Mouse (Mus musculus): ENCODE results near the gene Kcnc3. TPM values are rescaled to one million over a fixed set of nuclear protein-coding genes. Genes with fewer than 3 reads are reported as not detected.

Kcnc3 gene
- polyA plus RNA-seq, 1 experiment from 2014 or later = 0.86 TPM

DNA sequence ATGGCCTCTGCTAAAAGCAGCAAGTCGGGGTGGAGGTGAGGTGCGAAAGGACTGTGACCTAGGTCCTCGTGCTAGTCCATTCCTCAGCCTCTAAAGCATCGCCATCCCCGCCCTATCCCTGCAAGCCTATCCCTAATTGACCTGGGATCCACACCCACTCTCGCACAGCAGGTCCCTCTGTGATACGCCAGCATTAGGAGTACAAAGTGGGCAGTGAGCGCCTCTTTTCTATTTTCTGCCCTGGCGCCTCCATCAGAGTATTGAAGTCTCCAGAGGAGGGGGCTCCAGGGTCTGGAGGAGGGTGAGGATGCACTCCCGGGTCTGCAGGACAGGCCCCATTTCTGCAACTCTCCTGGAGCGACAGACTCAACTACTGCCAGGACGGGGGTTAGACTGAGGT, 2.1 kb upstream of the Kcnc3 start:
- peak overlapping the region; percentile 99 for H3K4me2 ChIP-seq
- H3K4me3 ChIP-seq (ENCODE audit: low read depth, low read length) = peak overlapping the region; percentile 22
- DNase-seq (ENCODE audit: low spot score, missing footprints) (peak; percentile 77), ATAC-seq (ENCODE audit: low FRiP score) (no peak)
- peaks cover 35% of the 10 kb centered on the region for H3K4me1 ChIP-seq (ENCODE audit: control insufficient read depth, insufficient read depth, low read length)
- 13% methylated on average over 12 of the region's 12 CpGs for WGBS
- H3K9ac ChIP-seq (ENCODE audit: low read length) = peak overlapping the region; percentile 37
- no peaks in the 10 kb centered on the region for H3K36me3 ChIP-seq (ENCODE audit: control insufficient read depth, insufficient read depth, low read length)
- no peak overlapping the region for H3K27ac ChIP-seq (ENCODE audit: low read depth, low read length)
- H3K9me3 ChIP-seq (ENCODE audit: control insufficient read depth, low read length) = no peaks in the 10 kb centered on the region
- peaks cover 43% of the 10 kb centered on the region for H3K27me3 ChIP-seq (ENCODE audit: control insufficient read depth, insufficient read depth, low read length)

DNA sequence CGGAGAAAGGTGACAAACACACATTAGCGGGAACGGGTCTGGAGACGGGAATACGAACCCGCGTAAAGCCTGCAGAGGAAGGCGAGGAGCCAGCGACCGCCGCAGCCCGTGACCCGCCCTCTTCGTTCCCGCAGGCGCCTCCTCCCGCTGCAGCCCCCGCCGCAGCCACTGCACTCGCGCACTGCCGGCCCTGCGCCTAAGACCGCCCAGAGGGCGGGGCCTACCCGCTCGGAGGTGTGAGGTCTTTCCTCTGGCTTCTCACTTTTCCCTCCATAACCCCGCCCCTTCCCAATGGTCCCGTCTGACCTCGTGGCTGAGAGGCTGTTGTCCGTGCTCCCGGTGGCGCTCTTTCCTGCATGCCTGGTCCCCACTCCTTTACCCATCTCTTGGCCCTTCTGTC, 1.3 kb upstream of the Kcnc3 start:
- no peaks in the 10 kb centered on the region for H3K9me3 ChIP-seq (ENCODE audit: control insufficient read depth, low read length)
- H3K27me3 ChIP-seq (ENCODE audit: control insufficient read depth, insufficient read depth, low read length) = peaks cover 44% of the 10 kb centered on the region
- H3K27ac ChIP-seq (ENCODE audit: low read depth, low read length) = no peak overlapping the region
- 0% methylated on average over 33 of the region's 33 CpGs for WGBS
- peak overlapping the region; percentile 99 for H3K4me2 ChIP-seq
- ATAC-seq (ENCODE audit: low FRiP score) (peak; percentile 43), DNase-seq (ENCODE audit: low spot score, missing footprints) (peak; percentile 98)
- peak overlapping the region; percentile 22 for H3K4me3 ChIP-seq (ENCODE audit: low read depth, low read length)
- H3K4me1 ChIP-seq (ENCODE audit: control insufficient read depth, insufficient read depth, low read length) = peaks cover 43% of the 10 kb centered on the region
- H3K36me3 ChIP-seq (ENCODE audit: control insufficient read depth, insufficient read depth, low read length) = no peaks in the 10 kb centered on the region
- H3K9ac ChIP-seq (ENCODE audit: low read length) = peak overlapping the region; percentile 37; the same call in 1 of the 2 replicates

DNA sequence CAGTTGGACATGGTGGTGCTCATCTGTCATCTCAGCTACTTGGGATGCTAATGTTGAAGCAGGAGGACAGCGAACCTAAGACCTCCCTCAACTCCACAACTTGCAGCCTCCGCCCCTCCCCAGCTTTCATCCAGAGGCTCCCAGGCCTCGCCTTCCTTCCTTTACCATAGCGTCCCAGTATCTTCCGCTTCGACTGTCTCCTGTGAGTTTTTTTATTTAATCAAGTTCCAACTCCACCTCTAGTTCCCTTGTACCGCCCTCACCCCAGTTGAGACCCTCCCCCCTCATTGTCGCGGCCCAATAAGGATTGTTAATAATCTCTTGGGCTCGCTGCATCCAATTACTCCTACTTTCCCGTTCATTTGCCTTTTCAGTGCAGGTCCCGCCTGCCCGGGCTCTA, 518 bp upstream of the Kcnc3 start:
- H3K9me3 ChIP-seq (ENCODE audit: control insufficient read depth, low read length) = no peaks in the 10 kb centered on the region
- H3K27ac ChIP-seq (ENCODE audit: low read depth, low read length) = no peak overlapping the region
- H3K4me3 ChIP-seq (ENCODE audit: low read depth, low read length) = peak overlapping the region; percentile 61
- ATAC-seq (ENCODE audit: low FRiP score) (no peak), DNase-seq (ENCODE audit: low spot score, missing footprints) (no peak)
- no peak overlapping the region for H3K9ac ChIP-seq (ENCODE audit: low read length)
- peak overlapping the region; percentile 99 for H3K4me2 ChIP-seq
- peaks cover 44% of the 10 kb centered on the region for H3K4me1 ChIP-seq (ENCODE audit: control insufficient read depth, insufficient read depth, low read length)
- 2% methylated on average over 13 of the region's 13 CpGs for WGBS
- no peaks in the 10 kb centered on the region for H3K36me3 ChIP-seq (ENCODE audit: control insufficient read depth, insufficient read depth, low read length)
- H3K27me3 ChIP-seq (ENCODE audit: control insufficient read depth, insufficient read depth, low read length) = peaks cover 44% of the 10 kb centered on the region

DNA sequence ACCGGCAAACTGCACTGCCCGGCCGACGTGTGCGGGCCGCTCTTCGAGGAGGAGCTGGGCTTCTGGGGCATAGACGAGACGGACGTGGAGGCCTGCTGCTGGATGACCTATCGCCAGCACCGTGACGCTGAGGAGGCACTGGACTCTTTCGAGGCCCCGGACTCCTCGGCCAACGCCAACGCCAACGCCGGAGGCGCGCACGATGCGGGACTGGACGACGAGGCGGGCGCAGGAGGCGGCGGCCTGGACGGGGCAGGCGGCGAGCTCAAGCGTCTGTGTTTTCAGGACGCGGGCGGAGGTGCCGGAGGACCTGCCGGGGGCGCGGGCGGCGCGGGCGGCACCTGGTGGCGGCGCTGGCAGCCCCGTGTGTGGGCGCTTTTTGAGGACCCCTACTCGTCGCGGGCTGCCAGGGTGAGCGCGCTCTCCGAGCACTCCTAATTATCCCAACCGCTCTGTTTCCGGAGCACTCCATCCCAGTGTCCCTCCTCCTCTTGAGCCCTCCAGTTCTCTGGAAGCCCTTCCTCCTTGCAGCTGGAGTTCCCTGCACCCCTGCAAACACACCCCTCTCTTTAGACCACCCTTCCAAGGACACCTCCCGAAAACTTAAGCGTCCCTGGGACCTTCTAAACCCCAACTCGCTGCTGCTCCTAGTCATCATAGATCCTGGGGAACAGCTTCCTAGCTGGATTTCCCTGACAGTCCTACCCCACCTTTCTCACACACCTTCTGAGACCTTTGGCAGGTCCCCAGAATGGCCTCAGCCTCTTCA, 1.1 kb downstream of the Kcnc3 start:
- H3K36me3 ChIP-seq (ENCODE audit: control insufficient read depth, insufficient read depth, low read length) = no peaks in the 10 kb centered on the region
- peaks cover 44% of the 10 kb centered on the region for H3K27me3 ChIP-seq (ENCODE audit: control insufficient read depth, insufficient read depth, low read length)
- peak overlapping the region; percentile 99 for H3K4me2 ChIP-seq
- no peaks in the 10 kb centered on the region for H3K9me3 ChIP-seq (ENCODE audit: control insufficient read depth, low read length)
- ATAC-seq (ENCODE audit: low FRiP score) (no peak), DNase-seq (ENCODE audit: low spot score, missing footprints) (peak; percentile 94)
- H3K4me1 ChIP-seq (ENCODE audit: control insufficient read depth, insufficient read depth, low read length) = peaks cover 44% of the 10 kb centered on the region
- peak overlapping the region; percentile 54 for H3K9ac ChIP-seq (ENCODE audit: low read length)
- under 1% methylated on average over 60 of the region's 60 CpGs for WGBS
- H3K4me3 ChIP-seq (ENCODE audit: low read depth, low read length) = peak overlapping the region; percentile 61
- H3K27ac ChIP-seq (ENCODE audit: low read depth, low read length) = no peak overlapping the region

DNA sequence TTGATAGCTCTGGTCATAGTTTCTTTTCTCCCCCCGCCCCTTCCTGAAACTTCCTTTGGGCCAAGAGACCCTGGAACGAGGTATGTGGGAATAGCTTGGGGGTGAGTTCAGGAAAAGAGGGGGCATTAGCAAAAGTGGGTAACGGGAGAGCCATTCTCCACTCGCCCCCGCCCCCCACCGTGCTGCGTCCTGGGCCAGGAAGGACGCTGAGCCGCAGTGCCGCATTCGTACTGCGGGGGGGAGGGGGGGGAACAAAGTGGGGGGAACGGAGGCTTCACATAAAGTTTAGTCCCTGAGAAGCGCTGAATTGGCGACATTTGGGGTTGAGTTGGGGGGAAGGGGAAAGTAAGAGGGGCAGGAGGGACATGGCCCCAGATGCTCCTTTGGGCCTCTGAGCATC, 2.6 kb downstream of the Kcnc3 start:
- DNase-seq (ENCODE audit: low spot score, missing footprints) (no peak), ATAC-seq (ENCODE audit: low FRiP score) (no peak)
- peak overlapping the region; percentile 41; the same call in 1 of the 2 replicates for H3K4me2 ChIP-seq
- no peak overlapping the region for H3K4me3 ChIP-seq (ENCODE audit: low read depth, low read length)
- peaks cover 35% of the 10 kb centered on the region for H3K27me3 ChIP-seq (ENCODE audit: control insufficient read depth, insufficient read depth, low read length)
- H3K9ac ChIP-seq (ENCODE audit: low read length) = no peak overlapping the region
- no peak overlapping the region for H3K27ac ChIP-seq (ENCODE audit: low read depth, low read length)
- 4% methylated on average over 15 of the region's 15 CpGs for WGBS
- no peaks in the 10 kb centered on the region for H3K9me3 ChIP-seq (ENCODE audit: control insufficient read depth, low read length)
- H3K4me1 ChIP-seq (ENCODE audit: control insufficient read depth, insufficient read depth, low read length) = peaks cover 37% of the 10 kb centered on the region
- no peaks in the 10 kb centered on the region for H3K36me3 ChIP-seq (ENCODE audit: control insufficient read depth, insufficient read depth, low read length)

DNA sequence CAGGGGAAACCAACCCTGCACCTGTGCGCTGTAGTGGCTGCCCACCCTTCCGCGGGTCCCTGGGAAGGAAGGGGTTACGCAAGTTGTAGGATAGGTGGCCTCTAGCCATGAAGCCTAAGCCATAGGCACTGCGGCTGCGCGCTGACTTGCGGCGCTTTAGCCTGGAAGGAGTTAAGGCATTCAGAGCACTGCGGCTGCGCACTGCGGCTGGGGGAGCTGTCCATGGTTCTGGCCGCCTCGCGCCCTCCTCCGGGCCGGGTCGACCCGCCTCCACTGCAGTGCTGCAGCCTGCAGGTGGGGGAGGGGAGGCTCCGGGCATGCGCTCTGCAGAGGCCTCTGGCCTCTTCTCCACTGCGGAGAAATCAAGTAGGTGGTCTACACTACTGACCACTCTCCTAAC, 3.3 kb downstream of the Kcnc3 start:
- H3K4me1 ChIP-seq (ENCODE audit: control insufficient read depth, insufficient read depth, low read length) = peaks cover 30% of the 10 kb centered on the region
- H3K36me3 ChIP-seq (ENCODE audit: control insufficient read depth, insufficient read depth, low read length) = no peaks in the 10 kb centered on the region
- no peak overlapping the region for H3K4me3 ChIP-seq (ENCODE audit: low read depth, low read length)
- peaks cover 28% of the 10 kb centered on the region for H3K27me3 ChIP-seq (ENCODE audit: control insufficient read depth, insufficient read depth, low read length)
- ATAC-seq (ENCODE audit: low FRiP score) (peak; percentile 73), DNase-seq (ENCODE audit: low spot score, missing footprints) (peak; percentile 100)
- 0% methylated on average over 22 of the region's 22 CpGs for WGBS
- H3K9ac ChIP-seq (ENCODE audit: low read length) = peak overlapping the region; percentile 27; the same call in 1 of the 2 replicates
- no peaks in the 10 kb centered on the region for H3K9me3 ChIP-seq (ENCODE audit: control insufficient read depth, low read length)
- H3K27ac ChIP-seq (ENCODE audit: low read depth, low read length) = peak overlapping the region; percentile 35; the same call in 1 of the 2 replicates
- H3K4me2 ChIP-seq = peak overlapping the region; percentile 41

DNA sequence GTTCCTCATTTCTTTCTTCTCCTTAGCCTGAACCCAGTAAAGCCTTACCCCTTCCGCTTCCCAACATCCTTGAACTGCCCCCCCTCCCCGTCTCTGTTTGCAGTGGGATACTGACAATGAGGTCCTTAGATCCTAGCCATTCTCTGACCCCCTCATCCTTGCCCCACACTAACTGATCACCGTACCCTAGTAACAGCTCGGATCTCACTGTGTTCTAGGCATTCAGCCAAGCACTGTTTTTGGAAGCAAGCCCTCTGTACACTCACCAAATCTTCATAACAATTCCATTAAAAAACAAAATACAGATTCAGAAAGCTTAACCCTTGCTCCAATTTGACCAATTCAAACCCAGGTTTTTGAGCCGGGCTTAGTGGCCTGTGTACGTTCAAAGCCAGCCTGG, 3.8 kb downstream of the Kcnc3 start:
- H3K4me3 ChIP-seq (ENCODE audit: low read depth, low read length) = no peak overlapping the region
- H3K9ac ChIP-seq (ENCODE audit: low read length) = peak overlapping the region; percentile 27; the same call in 1 of the 2 replicates
- DNase-seq (ENCODE audit: low spot score, missing footprints) = no peak
- no peaks in the 10 kb centered on the region for H3K9me3 ChIP-seq (ENCODE audit: control insufficient read depth, low read length)
- no peak for ATAC-seq (ENCODE audit: low FRiP score)
- H3K27me3 ChIP-seq (ENCODE audit: control insufficient read depth, insufficient read depth, low read length) = peaks cover 28% of the 10 kb centered on the region
- H3K4me1 ChIP-seq (ENCODE audit: control insufficient read depth, insufficient read depth, low read length) = peaks cover 30% of the 10 kb centered on the region
- no peaks in the 10 kb centered on the region for H3K36me3 ChIP-seq (ENCODE audit: control insufficient read depth, insufficient read depth, low read length)
- H3K27ac ChIP-seq (ENCODE audit: low read depth, low read length) = peak overlapping the region; percentile 35; the same call in 1 of the 2 replicates
- WGBS = 68% methylated on average over 6 of the region's 6 CpGs
- peak overlapping the region; percentile 41 for H3K4me2 ChIP-seq

DNA sequence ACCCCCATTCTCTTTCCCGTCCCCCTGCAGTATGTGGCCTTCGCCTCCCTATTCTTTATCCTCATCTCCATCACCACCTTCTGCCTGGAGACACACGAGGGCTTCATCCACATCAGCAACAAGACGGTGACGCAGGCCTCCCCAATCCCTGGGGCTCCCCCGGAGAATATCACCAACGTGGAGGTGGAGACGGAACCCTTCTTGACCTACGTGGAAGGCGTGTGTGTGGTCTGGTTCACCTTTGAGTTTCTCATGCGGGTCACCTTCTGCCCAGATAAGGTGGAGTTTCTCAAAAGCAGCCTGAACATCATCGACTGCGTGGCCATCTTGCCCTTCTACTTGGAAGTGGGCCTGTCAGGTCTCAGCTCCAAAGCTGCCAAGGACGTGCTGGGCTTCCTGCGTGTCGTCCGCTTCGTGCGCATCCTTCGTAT, 4.7 kb downstream of the Kcnc3 start:
- 93% methylated on average over 20 of the region's 20 CpGs for WGBS
- Histone ChIP-seq H3K9me3 (ENCODE audit: control insufficient read depth, low read length) (no peaks in the 10 kb centered on the region), H3K4me2 (no peak overlapping the region), H3K9ac (ENCODE audit: low read length) (no peak overlapping the region), H3K27ac (ENCODE audit: low read depth, low read length) (no peak overlapping the region), H3K27me3 (ENCODE audit: control insufficient read depth, insufficient read depth, low read length) (peaks cover 25% of the 10 kb centered on the region), H3K36me3 (ENCODE audit: control insufficient read depth, insufficient read depth, low read length) (no peaks in the 10 kb centered on the region), H3K4me3 (ENCODE audit: low read depth, low read length) (no peak overlapping the region), H3K4me1 (ENCODE audit: control insufficient read depth, insufficient read depth, low read length) (peaks cover 23% of the 10 kb centered on the region)
- DNase-seq (ENCODE audit: low spot score, missing footprints) = no peak
- ATAC-seq (ENCODE audit: low FRiP score) = no peak

DNA sequence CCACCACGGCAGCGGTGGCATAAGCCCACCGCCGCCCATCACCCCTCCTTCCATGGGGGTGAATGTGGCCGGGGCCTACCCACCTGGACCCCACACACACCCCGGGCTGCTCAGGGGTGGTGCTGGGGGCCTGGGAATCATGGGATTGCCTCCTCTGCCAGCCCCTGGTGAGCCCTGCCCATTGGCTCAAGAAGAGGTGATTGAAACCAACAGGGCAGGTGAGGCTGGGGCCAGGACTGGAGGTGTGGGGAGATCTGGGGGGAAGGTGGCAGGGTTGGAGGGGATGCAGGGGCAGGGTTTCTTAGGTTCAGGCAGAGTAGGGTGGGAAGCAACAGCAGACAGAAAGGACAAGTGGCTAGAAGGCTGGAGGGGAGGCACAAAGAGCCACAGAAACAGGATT, 5.6 kb downstream of the Kcnc3 start:
- no peak for ATAC-seq (ENCODE audit: low FRiP score)
- Histone ChIP-seq H3K4me2 (no peak overlapping the region), H3K36me3 (ENCODE audit: control insufficient read depth, insufficient read depth, low read length) (no peaks in the 10 kb centered on the region), H3K9me3 (ENCODE audit: control insufficient read depth, low read length) (no peaks in the 10 kb centered on the region), H3K27me3 (ENCODE audit: control insufficient read depth, insufficient read depth, low read length) (peaks cover 24% of the 10 kb centered on the region), H3K4me3 (ENCODE audit: low read depth, low read length) (no peak overlapping the region), H3K27ac (ENCODE audit: low read depth, low read length) (no peak overlapping the region), H3K4me1 (ENCODE audit: control insufficient read depth, insufficient read depth, low read length) (peaks cover 22% of the 10 kb centered on the region), H3K9ac (ENCODE audit: low read length) (no peak overlapping the region)
- 88% methylated on average over 6 of the region's 6 CpGs for WGBS
- DNase-seq (ENCODE audit: low spot score, missing footprints) = no peak
